Mouse (Mus musculus): ENCODE results near the gene Matn1. TPM values are rescaled to one million over a fixed set of nuclear protein-coding genes. Genes with fewer than 3 reads are reported as not detected.
A peak's percentile ranks its signal among the peaks of the same experiment; 100 is the strongest.

The Matn1 gene
- polyA plus RNA-seq, 1 experiment from 2014 or later = not detected

DNA sequence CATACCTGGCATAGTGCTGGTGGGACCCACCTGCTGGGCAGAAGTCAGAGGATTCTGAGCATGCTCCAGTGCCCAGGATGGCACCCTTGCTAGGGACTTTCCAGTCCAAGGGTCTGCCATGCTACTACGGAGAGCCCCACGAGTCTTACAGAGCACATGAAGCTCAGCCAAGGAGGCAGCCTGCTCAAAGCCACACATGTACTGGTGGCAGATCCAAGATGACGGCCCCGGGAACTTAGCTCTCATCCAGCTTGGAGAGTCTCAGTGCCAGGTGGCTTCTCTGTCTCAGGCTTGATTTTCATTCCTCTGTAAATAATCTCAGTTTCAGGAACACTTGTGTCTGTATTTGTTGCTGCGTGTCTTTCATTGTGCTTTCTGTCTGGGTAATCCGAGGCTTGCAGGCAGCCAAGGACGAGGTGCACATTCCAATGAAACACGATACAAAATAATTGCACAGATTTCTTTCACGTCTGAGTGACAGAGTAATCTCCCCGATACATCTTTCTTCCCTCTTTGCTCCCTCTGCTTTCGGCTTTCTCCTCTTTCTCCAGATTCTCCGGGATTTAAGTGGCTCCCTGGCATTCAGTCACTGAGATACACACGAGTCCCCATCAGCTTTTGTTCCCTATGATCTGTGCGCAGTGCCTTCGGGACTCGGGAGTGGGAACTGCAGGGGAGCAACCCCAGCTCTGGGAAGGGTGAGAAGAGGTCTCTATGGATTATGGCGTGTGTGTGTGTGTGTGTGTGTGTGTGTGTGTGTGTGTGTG lies 40.4 kb downstream of the Matn1 start:
- no peaks in the 10 kb centered on the region for H3K36me3 ChIP-seq (ENCODE audit: control insufficient read depth, insufficient read depth)
- ATAC-seq = no peak

DNA sequence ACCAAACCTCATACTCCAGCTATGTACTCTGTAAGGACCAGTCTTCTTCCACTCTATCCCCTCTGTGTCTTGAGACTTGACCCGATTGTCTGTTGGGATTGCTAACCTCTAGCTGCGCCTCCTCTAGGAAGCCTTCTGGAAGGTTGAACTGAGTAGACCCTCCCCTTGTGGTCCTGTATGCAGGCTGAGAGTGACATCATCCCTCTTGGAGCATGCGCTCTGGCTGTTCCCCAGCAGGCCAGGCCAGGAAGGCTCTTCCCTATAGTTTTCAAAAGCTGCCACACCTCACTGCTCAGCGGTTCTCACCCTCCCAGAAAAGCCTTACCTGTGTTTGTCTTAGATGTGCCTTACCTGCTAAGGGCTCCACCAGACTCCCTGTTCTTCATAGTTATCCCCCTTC lies 42.9 kb downstream of the Matn1 start:
- H3K9ac ChIP-seq (ENCODE audit: low read depth, low read length) = no peak overlapping the region
- no peak overlapping the region for H3K27ac ChIP-seq (ENCODE audit: low read depth, low read length)
- H3K36me3 ChIP-seq (ENCODE audit: control insufficient read depth, insufficient read depth) = no peaks in the 10 kb centered on the region
- no peak for TF ChIP-seq CTCF (IDR thresholded peaks at IDR 0.05; ENCODE audit: low read depth)
- H3K4me3 ChIP-seq (ENCODE audit: low read depth, low read length) = no peak overlapping the region
- no peaks in the 10 kb centered on the region for H3K9me3 ChIP-seq (ENCODE audit: control insufficient read depth)
- 68% methylated on average over 4 of the region's 4 CpGs for WGBS
- ATAC-seq = no peak
- H3K27me3 ChIP-seq (replicated peaks; ENCODE audit: control insufficient read depth, insufficient read depth, low read length) = no peaks in the 10 kb centered on the region
- no peaks in the 10 kb centered on the region for H3K4me1 ChIP-seq (replicated peaks; ENCODE audit: control insufficient read depth, insufficient read depth, low read length)
- H3K4me2 ChIP-seq (replicated peaks; ENCODE audit: low read depth) = no peak overlapping the region

More for the DNA sequence above, 40.4 kb downstream of the Matn1 start:
- no peaks in the 10 kb centered on the region for H3K4me1 ChIP-seq (replicated peaks; ENCODE audit: control insufficient read depth, insufficient read depth, low read length)
- H3K9me3 ChIP-seq (ENCODE audit: control insufficient read depth) = no peaks in the 10 kb centered on the region
- WGBS = 66% methylated on average over 17 of the region's 17 CpGs
- no peak for TF ChIP-seq CTCF (IDR thresholded peaks at IDR 0.05; ENCODE audit: low read depth)
- H3K4me2 ChIP-seq (replicated peaks; ENCODE audit: low read depth) = no peak overlapping the region
- H3K9ac ChIP-seq (ENCODE audit: low read depth, low read length) = no peak overlapping the region
- no peaks in the 10 kb centered on the region for H3K27me3 ChIP-seq (replicated peaks; ENCODE audit: control insufficient read depth, insufficient read depth, low read length)
- no peak overlapping the region for H3K4me3 ChIP-seq (ENCODE audit: low read depth, low read length)
- H3K27ac ChIP-seq (ENCODE audit: low read depth, low read length) = no peak overlapping the region

DNA sequence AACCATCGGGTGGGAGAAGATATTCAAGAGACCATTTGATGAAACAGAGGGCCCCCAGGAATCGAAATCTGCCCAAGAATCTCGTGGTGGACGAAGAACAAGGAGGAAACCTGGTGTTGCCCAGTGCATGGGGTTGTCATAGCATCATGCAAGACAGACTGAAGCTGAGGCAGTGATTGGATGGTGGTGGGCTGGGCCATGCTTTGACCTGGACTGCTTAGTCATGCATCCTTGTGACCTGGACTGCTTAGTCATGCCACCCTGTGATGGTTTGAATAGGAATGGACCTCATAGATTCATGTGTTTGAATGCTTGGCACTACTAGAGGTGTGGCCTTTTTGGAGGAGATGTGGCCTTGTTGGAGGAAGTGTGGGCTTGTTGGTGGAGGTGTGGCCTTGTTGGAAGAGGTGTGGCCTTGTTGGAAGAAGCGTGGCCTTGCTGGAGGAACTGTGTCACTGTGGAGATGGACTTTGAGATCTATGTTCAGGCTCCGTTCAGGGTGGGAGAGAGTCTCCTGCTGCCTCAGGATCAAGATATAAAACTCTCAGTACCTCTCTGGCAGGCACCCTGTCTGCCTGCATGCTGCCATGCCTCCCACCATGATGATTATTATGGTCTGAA lies 44.1 kb downstream of the Matn1 start:
- peak; percentile 57; the same call in 1 of the 2 replicates for ATAC-seq
- H3K4me3 ChIP-seq (ENCODE audit: low read depth, low read length) = no peak overlapping the region
- H3K27me3 ChIP-seq (replicated peaks; ENCODE audit: control insufficient read depth, insufficient read depth, low read length) = no peaks in the 10 kb centered on the region
- no peaks in the 10 kb centered on the region for H3K9me3 ChIP-seq (ENCODE audit: control insufficient read depth)
- no peak overlapping the region for H3K9ac ChIP-seq (ENCODE audit: low read depth, low read length)
- TF ChIP-seq CTCF (IDR thresholded peaks at IDR 0.05; ENCODE audit: low read depth) = no peak
- no peaks in the 10 kb centered on the region for H3K36me3 ChIP-seq (ENCODE audit: control insufficient read depth, insufficient read depth)
- H3K4me1 ChIP-seq (replicated peaks; ENCODE audit: control insufficient read depth, insufficient read depth, low read length) = no peaks in the 10 kb centered on the region
- 63% methylated on average over 6 of the region's 6 CpGs for WGBS
- no peak overlapping the region for H3K27ac ChIP-seq (ENCODE audit: low read depth, low read length)
- no peak overlapping the region for H3K4me2 ChIP-seq (replicated peaks; ENCODE audit: low read depth)

DNA sequence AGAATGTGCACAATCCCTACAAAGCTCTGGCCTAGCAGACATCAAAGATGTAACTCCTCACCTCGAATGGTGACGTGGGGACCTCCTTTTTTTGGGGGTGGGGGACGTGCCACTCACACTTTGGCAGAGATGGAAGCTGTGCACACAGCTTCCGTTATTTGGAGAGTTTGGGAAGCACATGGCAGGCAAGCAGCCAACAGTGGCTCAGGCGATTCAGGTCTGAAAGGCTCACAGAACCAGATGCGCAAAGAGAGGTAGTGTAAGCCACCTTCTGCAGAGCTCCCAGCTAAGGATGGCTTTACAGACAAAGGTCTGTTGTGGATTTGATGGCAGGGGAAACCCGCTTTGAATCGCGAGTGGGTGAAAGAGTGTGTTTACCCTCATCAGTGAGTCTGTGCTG lies 45.0 kb downstream of the Matn1 start:
- H3K27me3 ChIP-seq (replicated peaks; ENCODE audit: control insufficient read depth, insufficient read depth, low read length) = no peaks in the 10 kb centered on the region
- H3K9ac ChIP-seq (ENCODE audit: low read depth, low read length) = no peak overlapping the region
- H3K27ac ChIP-seq (ENCODE audit: low read depth, low read length) = no peak overlapping the region
- 78% methylated on average over 9 of the region's 9 CpGs for WGBS
- H3K36me3 ChIP-seq (ENCODE audit: control insufficient read depth, insufficient read depth) = no peaks in the 10 kb centered on the region
- no peak for TF ChIP-seq CTCF (IDR thresholded peaks at IDR 0.05; ENCODE audit: low read depth)
- ATAC-seq = no peak
- no peak overlapping the region for H3K4me2 ChIP-seq (replicated peaks; ENCODE audit: low read depth)
- no peaks in the 10 kb centered on the region for H3K9me3 ChIP-seq (ENCODE audit: control insufficient read depth)
- no peaks in the 10 kb centered on the region for H3K4me1 ChIP-seq (replicated peaks; ENCODE audit: control insufficient read depth, insufficient read depth, low read length)
- H3K4me3 ChIP-seq (ENCODE audit: low read depth, low read length) = no peak overlapping the region

DNA sequence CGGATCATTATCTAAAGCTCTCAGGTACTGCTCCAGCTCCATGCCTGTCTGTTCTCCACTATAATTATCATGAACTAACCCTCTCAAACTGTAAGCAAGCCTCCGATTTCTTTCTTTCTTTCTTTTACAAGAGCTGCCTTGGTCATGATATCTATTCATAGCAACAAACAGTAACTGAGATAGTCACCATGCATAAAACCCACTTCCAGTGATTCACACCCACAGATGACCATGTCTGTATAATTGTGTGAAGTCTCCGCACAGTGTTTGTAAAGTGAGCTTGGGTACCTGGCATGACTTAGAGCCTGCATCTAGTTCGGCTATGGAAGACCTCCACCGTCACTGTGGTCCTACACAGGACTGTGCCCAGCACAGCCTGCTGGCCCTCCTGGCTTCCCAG lies 46.8 kb downstream of the Matn1 start:
- H3K4me1 ChIP-seq (replicated peaks; ENCODE audit: control insufficient read depth, insufficient read depth, low read length) = no peaks in the 10 kb centered on the region
- H3K4me2 ChIP-seq (replicated peaks; ENCODE audit: low read depth) = no peak overlapping the region
- H3K27ac ChIP-seq (ENCODE audit: low read depth, low read length) = no peak overlapping the region
- no peaks in the 10 kb centered on the region for H3K36me3 ChIP-seq (ENCODE audit: control insufficient read depth, insufficient read depth)
- no peak for TF ChIP-seq CTCF (IDR thresholded peaks at IDR 0.05; ENCODE audit: low read depth)
- H3K9me3 ChIP-seq (ENCODE audit: control insufficient read depth) = no peaks in the 10 kb centered on the region
- WGBS = 90% methylated on average over 5 of the region's 5 CpGs
- no peak for ATAC-seq
- no peaks in the 10 kb centered on the region for H3K27me3 ChIP-seq (replicated peaks; ENCODE audit: control insufficient read depth, insufficient read depth, low read length)
- no peak overlapping the region for H3K4me3 ChIP-seq (ENCODE audit: low read depth, low read length)
- H3K9ac ChIP-seq (ENCODE audit: low read depth, low read length) = no peak overlapping the region

DNA sequence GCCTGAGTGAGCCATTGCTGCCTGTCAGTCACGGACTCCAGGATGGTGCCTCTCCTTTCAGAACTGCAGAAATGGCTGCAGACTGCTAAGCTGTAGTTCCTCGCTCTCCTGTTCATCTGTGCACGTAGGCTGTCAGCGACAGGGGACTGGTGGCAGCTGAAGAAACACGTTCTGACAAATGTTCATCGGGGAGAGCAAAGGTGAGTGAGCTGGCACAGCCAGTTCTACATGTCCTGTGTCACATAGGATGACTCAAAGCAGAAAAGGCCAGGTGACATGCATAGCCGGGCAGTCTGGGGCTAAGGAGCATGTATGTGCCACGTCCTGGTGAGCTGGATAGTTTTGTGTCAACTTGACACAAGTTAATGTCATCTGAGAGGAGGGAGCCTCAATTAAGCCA lies 50.4 kb downstream of the Matn1 start:
- Histone ChIP-seq H3K27ac (ENCODE audit: low read depth, low read length) (no peak overlapping the region), H3K9me3 (ENCODE audit: control insufficient read depth) (no peaks in the 10 kb centered on the region), H3K4me3 (ENCODE audit: low read depth, low read length) (no peak overlapping the region), H3K4me2 (replicated peaks; ENCODE audit: low read depth) (no peak overlapping the region), H3K36me3 (ENCODE audit: control insufficient read depth, insufficient read depth) (no peaks in the 10 kb centered on the region), H3K4me1 (replicated peaks; ENCODE audit: control insufficient read depth, insufficient read depth, low read length) (no peaks in the 10 kb centered on the region), H3K9ac (ENCODE audit: low read depth, low read length) (no peak overlapping the region), H3K27me3 (replicated peaks; ENCODE audit: control insufficient read depth, insufficient read depth, low read length) (no peaks in the 10 kb centered on the region)
- ATAC-seq = no peak
- WGBS = 83% methylated on average over 8 of the region's 8 CpGs
- TF ChIP-seq CTCF (IDR thresholded peaks at IDR 0.05; ENCODE audit: low read depth) = no peak
